Mouse (Mus musculus): ENCODE results near the gene Itgb1bp1.

- TF ChIP-seq CTCF (IDR thresholded peaks at IDR 0.05; ENCODE audit: control insufficient read depth, insufficient read depth, insufficient read length) (no peak), CEBPB (IDR thresholded peaks at IDR 0.05; ENCODE audit: low read depth) (no peak)
Measured at GRCm38 (mm10) chr12:21333766-21334165, 47.7 kb upstream of the Itgb1bp1 start.

All from C2C12 (cell line).